Mouse (Mus musculus) ovary, postnatal 10 days (tissue): ENCODE data around the gene Aff4.
"Not testable (repeated sequence)": the region's sequence is repeated elsewhere in the genome, so short reads cannot be mapped to it uniquely, and the experiment has no call there.

ENCODE experiments used
- DNase-seq: peaks from one replicate; pipeline ENCODE4 v3.0.0; 2022; ENCODE audit warnings: low spot score

Aff4 gene

DNA sequence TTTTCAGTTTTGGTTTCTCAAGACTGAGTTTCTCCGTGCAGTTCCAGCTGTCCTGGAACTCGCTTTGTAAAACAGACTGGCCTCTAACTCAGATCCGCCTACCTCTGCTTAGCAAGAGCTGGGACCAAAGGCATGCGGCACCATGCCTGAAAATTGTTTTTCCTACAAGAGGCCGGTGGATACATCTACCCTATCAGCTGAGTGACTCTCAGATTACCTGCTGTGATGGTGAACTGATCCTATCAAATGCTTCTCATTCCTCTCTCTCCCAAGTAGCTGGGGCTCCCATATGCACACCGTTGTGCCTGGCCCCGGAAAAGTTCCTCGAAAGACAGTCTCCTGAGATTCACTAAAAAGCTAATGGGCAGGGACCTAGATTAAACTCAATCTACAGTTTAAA lies 12.9 kb upstream of the Aff4 start:
- no peak for DNase-seq

DNA sequence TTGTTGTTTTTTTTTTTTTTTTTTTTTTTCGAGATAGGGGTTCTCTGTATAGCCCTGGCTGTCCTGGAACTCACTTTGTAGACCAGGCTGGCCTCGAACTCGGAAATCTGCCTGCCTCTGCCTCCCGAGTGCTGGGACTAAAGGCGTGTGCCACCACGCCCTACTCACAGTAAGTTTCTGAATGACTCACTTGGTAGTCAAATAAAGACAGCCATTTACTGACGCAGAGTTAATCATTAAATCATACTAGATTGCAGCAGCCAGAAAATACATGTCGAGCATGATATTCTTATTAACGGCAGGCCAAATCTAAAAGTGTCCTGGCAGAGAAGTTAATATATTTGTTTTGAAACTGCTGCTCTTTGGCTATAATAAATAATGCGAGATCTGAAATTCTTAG lies 9.6 kb upstream of the Aff4 start:
- DNase-seq = not testable (repeated sequence)

DNA sequence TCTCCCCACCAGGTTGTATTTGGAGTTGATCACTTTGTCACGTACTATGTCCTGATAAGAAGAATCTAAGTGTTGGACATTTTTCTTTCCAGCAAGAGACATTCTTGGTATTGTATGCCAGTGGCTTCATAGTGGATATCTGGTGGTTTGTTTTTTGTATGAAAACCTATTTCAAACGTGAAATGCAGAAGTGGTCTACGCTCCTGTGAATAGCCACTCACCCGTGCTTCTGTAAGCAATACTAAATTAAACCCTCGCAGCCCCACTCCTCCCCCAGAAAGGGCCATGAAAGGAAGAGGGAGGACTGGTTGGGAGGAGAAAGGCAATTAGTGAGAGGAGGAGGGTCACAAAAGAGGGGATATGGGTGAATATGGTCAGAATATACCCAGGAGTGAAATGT lies 7.9 kb upstream of the Aff4 start:
- no peak for DNase-seq

DNA sequence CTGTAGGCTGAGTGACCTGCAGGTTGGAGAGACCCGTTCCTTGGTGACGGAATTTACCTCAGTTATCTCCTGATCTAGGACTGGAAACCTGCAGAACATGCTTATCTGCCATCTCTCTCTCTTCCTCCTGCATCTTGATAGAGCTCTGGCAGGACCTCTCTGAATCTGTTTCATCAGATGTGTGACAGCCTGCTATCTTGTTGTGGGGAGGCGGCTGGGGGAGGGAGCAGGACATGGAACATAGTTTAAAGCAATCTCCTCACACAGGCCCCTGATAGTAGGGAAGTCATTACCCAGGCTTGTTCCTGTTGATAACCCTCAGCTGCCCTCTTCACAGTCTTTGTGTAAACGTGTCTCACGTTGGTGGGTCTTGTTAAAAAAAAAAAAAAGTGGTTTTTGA lies 5.3 kb upstream of the Aff4 start:
- DNase-seq = no peak

DNA sequence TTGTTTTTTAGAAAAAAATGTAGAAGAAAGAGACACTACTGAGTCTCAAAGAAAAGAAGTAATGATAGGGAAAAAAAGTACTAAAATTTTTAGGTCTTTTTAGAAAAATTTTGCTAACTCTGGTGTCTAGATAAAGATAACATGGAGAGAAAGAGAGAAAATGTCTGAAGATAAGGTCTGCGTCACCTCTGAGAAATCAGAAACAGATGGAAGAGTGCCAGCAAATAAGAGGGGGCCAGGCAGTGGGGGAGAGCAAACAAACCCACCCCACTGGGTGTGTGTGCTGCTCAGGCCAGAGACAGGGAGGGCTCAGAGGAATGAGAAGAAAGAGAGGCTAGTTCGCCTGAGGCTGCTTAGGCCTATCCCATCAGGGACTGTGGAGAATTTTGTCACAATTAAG lies 4.9 kb upstream of the Aff4 start:
- no peak for DNase-seq

DNA sequence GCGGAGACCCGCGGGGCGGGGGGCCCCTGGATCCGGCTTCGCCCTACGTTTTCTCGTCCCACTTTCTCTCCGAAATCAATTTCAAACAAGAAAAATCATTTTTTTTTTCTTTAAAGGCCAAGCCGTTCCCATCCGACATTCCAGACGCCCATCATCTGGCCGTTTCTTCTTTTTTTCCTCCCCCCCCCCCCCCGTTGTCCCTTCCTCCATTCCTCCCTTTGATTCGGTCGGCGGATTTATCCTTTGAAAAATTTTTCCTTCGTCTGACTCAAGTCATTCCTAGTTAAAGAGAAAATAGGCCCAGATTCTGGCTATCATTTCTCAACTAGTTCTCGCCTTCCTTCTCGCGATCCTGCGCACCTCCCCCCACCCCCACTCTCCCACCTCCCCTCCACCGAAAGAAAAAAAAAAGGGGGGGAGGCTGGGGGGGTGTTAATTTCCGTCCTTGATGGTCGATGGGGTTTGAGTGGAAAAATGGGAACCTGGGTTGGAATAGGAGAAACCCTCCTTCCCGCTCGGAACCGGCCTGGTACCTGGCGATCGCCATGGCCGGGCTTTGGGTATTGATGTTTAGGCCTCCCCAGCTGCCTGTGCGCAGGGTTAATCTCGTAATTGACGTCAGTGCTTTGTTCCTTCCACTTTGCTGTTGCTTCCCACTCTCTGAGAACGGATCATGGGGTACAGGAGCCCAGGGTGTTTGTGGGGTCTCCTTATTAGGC lies 750 bp downstream of the Aff4 start:
- peak; percentile 48 for DNase-seq

DNA sequence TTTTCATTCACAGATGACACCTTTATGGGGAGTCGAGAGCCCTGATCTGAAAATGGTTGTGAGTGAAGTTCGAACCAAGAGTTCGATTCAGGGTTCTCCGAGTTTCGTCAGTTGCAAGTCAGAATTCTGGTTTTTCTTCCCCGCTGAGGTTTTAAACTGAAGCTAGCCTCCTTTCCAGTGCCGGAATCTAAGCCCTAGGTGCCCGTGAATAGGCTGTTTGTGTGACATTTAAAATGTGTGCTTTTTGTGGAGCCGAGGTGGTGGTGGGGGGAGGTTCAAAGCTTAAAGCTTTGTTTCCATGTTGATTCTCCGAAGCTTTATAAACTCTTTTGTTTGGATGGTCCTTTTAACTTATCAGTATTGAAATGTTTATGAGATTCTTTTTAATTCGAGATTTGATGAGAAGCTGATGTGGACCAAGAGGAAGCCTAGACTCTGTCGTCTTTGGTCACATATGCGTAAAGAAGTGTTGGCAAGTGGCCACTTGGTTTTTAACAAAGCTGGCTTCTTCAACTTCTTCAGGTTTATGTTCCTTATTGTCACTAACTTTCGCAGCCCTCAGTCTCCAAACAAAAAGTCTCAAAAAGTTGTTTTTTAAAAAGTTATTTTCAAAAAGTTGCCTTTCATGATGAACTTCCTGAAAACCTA lies 1.4 kb downstream of the Aff4 start:
- no peak for DNase-seq

DNA sequence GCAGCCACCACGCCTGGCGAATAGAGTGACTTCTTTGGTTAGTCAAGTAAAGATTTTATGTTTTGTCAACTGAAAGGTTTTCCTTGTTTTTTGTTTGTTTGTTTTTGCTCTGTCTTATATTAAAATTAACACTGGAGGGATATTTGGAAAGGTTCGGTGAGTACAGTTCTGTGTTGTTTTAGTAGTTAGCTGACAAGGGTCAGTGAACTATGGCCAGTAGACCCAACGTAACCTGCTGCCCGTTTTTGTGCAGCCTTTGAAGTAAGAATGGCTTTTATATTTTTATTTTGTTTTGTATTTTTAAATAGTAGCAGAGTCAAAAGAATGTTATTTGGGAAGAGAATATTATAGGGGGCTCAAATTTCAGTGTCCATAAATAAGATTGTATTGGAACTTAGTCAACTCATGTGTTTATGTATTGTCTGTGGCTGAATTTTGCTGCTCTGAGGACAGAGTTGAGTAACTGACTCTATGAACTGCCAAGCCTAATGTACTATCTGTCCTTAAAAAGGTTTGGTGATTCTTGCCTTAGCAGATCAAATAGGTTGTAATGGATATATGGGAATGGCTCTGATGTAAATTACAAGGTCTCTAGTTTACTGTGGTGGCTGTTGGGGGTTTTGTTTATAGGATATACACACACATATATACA lies 8.0 kb downstream of the Aff4 start:
- no peak for DNase-seq

DNA sequence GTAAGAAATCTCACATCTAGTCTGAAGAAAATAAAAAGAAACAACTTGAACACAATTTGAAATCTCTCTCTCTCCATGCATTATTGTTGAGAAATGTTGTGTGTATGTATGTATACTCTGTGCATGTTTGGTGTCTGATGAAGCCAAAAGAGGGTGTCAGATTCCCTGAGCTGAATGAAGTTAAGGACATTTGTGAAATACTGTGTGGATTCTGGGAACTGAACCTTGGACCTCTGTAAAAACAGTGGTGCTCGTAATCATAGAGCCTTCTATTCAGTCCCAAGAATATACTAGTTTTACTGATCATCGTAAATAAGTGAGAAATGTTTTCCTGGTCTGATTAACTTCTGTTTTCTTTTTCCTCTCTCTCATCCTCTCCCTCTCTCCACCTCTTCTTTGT lies 16.4 kb downstream of the Aff4 start:
- no peak for DNase-seq

DNA sequence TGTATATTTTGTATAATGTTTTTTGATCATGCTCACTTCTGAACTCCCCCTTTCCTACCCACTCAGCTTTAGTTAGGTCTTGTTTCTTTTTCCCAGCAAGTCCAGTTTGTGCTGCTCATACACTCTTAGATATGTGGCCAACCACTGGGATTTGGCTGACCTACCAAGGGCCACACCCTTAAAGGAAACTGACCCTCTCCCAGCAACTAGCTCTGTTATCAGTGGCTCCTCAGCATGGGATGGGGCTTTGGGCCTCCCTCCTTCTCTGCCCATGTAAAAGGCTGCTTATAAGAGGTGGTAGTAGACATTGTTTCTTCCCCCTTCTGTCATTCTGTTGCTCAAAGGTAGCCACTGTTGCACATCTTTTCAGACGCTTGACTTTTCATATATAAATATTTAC lies 28.3 kb downstream of the Aff4 start:
- no peak for DNase-seq

DNA sequence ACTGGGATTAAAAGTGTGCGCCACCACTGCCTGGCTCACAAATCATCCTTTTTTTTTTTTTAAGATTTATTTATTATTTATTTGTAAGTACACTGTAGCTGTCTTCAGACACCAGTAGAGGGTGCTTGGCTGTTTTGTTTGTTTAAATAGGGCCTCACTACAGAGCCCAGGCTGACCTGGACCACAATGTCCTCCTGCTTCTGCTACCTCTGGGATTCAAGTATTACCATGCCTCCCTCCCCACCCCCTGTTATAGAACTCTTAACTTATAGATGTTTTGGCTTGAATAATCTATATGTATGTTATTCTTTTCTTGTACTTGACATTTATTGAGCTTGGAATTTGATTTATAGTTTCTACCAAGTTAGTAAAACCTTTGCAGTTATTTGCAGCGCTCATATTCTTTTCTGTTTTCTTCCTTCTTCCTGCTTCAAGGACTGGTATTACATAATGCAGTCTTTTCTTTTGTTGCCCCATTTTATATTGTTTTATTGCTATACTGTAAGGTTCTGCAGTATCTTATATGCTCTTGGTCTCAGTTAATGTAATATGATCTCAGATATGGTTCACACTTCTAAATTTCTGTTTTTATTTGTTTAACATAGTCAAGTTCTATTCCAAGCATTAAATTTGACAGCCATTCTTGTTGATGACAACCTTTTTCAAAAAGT lies 33.3 kb downstream of the Aff4 start:
- no peak for DNase-seq

DNA sequence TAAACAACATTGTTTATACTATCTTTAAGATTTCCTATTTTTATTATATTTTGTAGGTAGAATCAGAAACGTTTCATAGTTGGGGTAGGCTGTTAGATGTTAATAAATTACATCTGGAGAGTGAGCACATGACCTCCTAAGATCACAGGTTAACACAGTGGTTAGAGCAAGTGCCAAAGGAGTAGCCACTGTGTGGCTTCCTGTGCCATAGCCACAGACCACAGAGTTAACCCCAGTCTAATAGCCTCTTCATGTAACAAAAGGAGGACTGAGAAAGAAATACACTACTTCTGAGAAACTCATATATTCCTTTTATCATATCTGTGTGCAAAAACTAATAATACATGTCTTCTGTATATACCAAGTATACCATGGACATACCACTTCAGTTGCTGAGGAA lies 43.2 kb downstream of the Aff4 start:
- no peak for DNase-seq

DNA sequence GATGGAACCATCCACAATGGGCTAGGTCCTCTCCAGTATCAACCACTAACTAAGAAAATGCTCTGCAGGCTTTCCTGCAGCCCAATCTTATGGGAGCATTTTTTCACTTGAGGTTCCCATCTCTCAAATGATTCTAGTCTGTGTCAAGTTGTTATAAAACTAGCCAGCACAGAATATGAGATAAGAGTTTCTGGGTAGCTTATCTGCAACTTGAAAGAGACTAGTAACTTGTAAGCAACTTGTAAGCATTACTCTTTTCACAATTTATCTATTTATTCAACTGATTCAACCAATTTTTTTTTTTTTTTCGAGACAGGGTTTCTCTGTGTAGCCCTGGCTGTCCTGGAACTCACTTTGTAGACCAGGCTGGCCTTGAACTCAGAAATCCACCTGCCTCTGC lies 53.0 kb downstream of the Aff4 start:
- no peak for DNase-seq

DNA sequence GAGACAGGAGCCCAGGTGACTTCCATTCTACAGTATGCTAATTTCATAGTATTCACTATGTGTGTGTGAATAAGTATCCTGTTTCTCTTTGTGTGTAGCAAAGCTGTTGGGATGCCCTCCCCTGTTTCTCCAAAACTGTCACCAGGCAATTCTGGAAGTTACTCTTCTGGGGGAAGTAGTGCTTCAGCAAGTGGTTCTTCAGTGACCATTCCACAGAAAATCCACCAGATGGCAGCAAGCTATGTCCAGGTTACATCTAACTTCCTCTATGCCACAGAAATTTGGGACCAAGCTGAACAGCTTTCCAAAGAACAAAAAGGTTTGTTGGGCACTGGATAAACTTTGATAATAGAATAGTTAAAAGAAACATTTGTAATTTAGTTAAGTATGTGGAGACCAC lies 61.1 kb downstream of the Aff4 start:
- DNase-seq = no peak

DNA sequence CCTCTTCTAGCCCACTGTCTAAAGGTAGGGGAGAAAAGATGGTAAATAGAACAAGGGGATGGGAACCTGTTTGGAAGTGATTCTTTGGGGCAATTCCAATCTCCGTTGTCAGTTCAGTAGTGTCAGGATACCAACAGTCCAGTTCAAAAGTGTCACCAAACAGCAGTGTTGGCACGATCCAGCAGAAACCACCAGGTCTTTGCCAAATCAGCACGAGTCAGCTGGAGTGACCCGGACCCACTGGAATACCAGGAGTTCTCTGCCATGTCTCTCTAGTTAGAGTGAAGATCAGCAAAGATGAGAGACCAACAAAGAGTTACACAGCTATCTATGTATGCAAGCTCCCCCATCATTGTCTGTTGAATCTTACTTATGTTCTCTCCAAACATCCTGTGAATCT lies 63.2 kb downstream of the Aff4 start:
- no peak for DNase-seq

DNA sequence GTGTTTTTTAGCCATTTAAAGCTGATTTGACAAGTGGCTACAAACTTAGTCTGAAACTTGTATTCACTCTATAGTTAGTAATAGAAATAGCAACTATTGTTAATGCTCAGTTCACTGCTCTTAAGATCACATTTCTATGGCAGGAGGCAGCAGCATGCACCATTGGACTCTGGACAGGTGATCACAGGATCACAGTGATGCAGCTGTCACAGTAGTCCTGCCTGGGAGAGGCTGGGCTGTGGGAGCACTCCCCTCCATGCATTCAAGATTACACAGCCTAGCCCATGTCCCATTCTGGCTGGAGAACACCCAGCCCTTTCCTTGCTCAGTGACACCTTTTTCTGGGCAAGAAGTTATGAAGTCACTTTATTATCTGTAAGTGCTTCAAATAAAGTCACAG lies 67.4 kb downstream of the Aff4 start:
- DNase-seq = no peak

DNA sequence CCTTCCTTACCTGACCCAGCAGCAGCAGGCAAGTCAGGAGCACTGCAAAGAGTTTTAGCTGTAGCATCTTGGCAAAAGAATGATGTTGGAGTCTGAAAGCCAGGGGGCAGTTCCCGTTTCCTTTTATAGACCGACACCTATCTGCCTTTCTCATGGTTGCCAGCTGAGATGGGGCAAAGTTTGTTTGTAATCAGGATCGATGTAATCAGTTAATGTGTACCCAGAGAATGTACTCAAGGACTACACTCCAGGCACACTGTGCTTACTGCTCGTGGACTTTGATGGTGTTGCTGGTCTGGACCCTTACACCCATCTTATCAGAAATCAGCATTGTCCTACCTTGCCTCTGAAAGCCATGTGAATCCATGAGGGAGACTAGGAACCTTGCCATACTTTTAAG lies 72.4 kb downstream of the Aff4 start, which contains the start of gene Leap2:
Leap2 (minus strand) TSS at position 135 of the 400 bp plus-strand sequence.
- no peak for DNase-seq

DNA sequence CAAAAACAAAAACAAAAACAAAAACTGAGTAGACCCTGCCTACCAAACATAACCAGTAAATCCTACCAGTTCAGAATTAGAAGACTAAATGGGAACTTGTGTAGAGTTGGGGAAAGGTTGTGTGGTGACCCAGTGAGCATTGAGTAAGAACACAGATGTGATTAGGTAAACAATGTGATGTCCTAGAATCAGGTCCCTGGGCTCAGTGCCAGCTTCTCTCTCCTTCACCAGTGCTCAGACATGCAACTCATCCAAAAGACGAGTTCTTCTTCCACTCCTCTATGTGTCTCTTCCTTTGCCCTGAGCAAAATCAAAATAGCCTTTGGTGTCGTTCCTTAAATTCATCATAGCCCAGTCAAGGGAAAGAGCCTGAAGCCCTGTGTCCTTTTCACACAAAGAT lies 74.2 kb downstream of the Aff4 start:
- DNase-seq = no peak

DNA sequence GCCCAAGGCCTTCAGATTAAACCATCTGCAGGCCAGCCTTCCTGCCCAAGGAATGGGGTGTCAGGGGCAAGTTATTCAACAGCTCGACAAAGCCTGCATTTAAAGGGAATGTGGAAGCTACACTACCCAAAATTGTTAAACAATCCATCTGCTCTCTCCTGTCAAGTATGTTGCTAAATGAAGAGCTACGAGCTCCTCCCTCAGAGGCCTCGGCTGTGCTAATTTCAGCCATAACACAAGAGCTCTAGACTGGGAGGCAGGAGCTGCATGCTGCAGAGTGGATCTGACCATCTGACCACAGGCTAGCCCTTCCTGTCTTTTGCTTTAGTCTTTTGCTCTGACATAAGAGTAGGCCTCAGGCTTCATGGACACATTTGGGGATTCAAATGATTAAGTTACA lies 74.6 kb downstream of the Aff4 start:
- DNase-seq = no peak

DNA sequence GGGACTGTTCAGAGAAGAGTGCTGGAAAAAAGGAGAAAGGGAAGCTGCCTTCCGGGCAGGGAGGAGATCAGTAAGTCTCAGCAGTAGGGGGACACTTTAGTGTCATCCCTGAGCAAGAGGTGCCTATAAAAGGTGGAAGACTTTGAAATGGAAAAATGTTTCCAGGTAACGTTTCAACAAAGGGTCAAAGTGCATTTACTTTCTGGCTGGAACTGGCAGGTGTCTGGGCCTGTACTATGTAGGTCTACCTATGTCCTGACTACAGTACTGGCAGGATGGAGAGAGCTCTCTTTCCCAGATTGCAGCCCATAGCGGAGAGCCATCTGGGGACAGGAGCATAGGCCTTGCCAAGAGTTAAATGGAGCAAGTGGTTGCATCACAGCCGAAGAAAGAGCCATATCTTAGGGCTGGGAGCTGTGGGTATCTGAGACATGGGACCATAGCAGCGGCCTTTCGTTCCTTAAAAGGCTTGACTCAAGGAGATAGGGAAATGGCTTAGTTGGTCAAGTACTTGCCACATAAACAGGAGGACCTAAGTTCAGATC lies 75.2 kb downstream of the Aff4 start:
- no peak for DNase-seq

DNA sequence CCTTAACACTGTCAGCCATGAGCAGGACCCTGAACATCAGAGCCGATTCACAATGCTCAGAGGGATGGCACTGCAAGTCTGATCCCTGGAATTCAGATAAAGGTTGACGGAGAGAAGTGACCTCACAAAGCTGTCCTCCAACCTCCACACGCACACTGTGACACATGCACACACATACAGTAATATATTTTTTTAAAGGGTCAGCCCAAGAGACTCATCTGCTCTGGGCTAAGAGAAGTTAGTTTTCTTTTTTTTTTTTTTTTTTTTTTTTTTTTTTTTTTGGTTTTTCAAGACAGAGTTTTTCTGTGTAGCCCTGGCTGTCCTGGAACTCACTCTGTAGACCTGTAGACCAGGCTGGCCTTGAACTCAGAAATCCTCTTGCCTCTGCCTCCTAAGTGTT lies 76.3 kb downstream of the Aff4 start:
- not testable (repeated sequence) for DNase-seq

DNA sequence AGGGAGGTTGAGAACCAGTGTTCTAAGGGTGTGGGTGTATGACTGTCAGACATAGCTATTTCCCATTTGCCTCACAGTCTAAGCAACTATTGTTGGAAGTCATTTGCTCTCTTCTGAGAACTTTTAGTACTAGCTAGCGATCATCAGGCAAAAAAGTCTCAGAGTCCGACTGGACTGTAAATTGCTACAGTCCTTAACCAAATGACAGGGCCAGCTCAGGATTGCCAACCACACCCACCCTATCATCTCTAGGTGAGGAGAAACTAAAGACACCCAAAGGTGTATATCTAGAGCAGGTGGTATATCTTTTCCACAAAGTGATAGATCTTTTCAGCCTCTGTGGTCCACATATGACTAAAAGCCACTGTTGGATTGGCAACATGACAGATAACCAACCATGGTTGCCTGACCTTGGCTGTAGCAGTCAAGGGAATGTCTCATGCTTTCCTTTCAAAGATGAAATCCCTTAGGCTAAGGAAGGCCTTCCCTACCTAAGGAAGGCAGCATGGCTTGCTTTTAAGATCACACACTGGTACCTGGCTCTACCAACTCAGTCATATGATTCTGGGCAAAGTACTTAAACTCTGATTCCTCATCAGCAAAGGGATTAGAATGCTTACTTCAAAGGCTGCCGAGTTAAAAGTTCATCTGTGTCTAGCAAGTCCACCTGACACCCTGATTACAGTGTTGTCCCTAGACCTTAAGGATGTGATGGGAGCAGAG lies 77.5 kb downstream of the Aff4 start:
- DNase-seq = no peak
